Mouse (Mus musculus) cerebellum, postnatal 25 days (tissue): ENCODE data around the gene Trpc5.

Experiments
- DNase-seq, 2 experiments: peaks; one replicate each; pipeline ENCODE4 v3.0.0; 2021; ENCODE audit warnings: mixed read lengths in 2 of 2

Trpc5 gene

DNA sequence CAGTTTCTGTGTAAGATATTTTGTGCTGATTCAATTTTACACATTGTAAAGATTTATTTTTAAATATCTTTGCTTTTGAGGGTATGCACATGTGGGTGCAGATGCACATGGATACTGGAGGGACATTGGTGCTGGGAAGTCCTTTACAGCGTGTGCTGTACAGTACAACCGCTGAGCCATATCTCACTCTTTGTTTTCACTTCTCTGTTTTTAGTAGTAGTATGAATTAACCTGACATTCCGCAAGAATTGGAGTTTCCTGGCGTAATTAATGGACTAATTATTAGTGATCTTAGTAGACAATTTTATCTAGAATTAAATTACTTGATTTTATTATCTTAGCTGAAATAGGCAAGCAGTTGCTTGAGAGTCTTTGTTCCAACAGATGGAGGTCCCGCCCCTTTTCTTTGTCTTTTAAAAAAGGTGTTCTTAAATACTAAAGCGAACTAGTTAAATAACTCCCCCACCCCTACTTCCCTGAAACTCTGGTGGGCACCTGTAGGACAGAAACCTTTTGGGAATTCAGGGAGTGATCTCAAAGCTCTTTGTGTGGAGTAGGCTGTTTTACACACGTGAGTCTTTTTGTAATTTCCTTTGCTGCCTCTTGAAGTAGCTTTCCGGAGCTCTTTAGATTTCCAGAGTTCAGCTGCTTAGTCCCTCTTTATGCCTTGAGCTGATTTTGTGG is 352.5 kb downstream of the Trpc5 start:
- DNase-seq, result no peak
